Comparison of ENCODE assay signal across 33 mouse cellular contexts in the genomic region with DNA sequence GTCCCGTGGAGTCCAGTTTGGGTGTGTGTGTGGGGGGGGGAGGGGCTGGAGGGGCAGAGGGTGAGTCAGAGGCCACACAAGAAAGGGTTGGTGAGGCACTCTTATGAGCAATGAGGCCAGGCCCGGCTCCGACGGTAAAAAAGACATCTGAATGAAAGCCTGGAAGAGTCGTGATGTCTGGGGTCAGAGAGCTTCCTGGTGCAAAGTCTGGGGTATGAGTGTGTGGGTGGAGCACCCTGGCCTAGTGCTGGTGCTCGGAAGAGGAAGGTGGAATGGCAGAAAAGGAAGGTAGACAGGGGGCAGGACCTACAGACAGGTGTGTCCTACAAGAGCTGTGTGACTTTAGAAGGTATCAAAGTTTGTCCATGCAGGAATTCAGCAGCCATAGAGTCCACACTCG. TPM values are rescaled to one million over a fixed set of nuclear protein-coding genes. Genes with fewer than 3 reads are reported as not detected.
DNase-seq lines count a peak whose midpoint lies in the region; ATAC-seq lines count a peak whose summit lies in the region.
"Had no signal": no experiment of that assay in that cellular context is flagged by ENCODE, and none has a peak within 500 bp of the region (broad histone marks: within the 10 kb centered on the region; RNA-seq: fewer than 3 reads in every experiment).

No protein-coding gene starts in this region.

- no peaks in the 10 kb centered on the region for H3K27me3 ChIP-seq in intestine, embryonic 15.5 days (replicated peaks)
- no peaks in the 10 kb centered on the region for H3K27me3 ChIP-seq in stomach, embryonic 16.5 days (ENCODE audit: control insufficient read depth, insufficient read depth, low read length)

- WGBS in intestine, embryonic 15.5 days = 29% methylated on average over 7 of the region's 7 CpGs
- WGBS in large intestine, adult 2 months = 15% methylated on average over 7 of the region's 7 CpGs
- WGBS in stomach, embryonic 16.5 days = 38% methylated on average over 7 of the region's 7 CpGs

- peak overlapping the region; percentile 6; the same call in 1 of the 2 replicates for H3K4me2 ChIP-seq in intestine, embryonic 15.5 days (replicated peaks)
- H3K4me2 ChIP-seq in stomach, embryonic 16.5 days (ENCODE audit: low read depth, low read length) = no peak overlapping the region
- H3K4me2 ChIP-seq: embryonic facial prominence, embryonic 13.5 days; forebrain, embryonic 13.5 days; heart, embryonic 12.5 days; heart, embryonic 15.5 days; hindbrain, embryonic 13.5 days had no signal

- H3K4me1 ChIP-seq in intestine, embryonic 15.5 days (replicated peaks) = 0 out of 2 replicates have a peak, but pooled peaks cover 7% of the 10 kb centered on the region
- H3K4me1 ChIP-seq in stomach, embryonic 16.5 days (ENCODE audit: control insufficient read depth, insufficient read depth, low read length) = no peaks in the 10 kb centered on the region
- H3K4me1 ChIP-seq: embryonic facial prominence, embryonic 13.5 days; forebrain, embryonic 13.5 days; heart, embryonic 12.5 days; heart, embryonic 15.5 days; hindbrain, embryonic 10.5 days; hindbrain, embryonic 13.5 days had no signal

- peak; percentile 83 for ATAC-seq in intestine, embryonic 15.5 days
- peak; percentile 75; the same call in 1 of the 2 replicates for ATAC-seq in stomach, embryonic 16.5 days (ENCODE audit: insufficient read depth, low FRiP score)
- ATAC-seq: activated CD4-positive, CD25-positive, alpha-beta regulatory T cell, adult 4 months; forebrain, embryonic 13.5 days; forebrain, embryonic 16.5 days; hindbrain, embryonic 16.5 days had no signal

- no peaks in the 10 kb centered on the region for H3K9me3 ChIP-seq in intestine, embryonic 15.5 days
- H3K9me3 ChIP-seq in stomach, embryonic 16.5 days (replicated peaks; ENCODE audit: control insufficient read depth, low read length) = no peaks in the 10 kb centered on the region
- H3K9me3 ChIP-seq: embryonic facial prominence, embryonic 10.5 days; embryonic facial prominence, embryonic 13.5 days; forebrain, embryonic 13.5 days; heart, embryonic 12.5 days; heart, embryonic 15.5 days; hindbrain, embryonic 10.5 days; hindbrain, embryonic 13.5 days had no signal

- peak; percentile 16 for DNase-seq in 3134 (ENCODE audit: extremely low read depth, insufficient read length, low spot score)
- peak; percentile 57 for DNase-seq in large intestine, adult 2 months (ENCODE audit: low read depth, low spot score)
- DNase-seq in spleen, adult 18-20 months = no peak
- no peak for DNase-seq in thymus, adult 18-20 months
- DNase-seq in urinary bladder, postnatal 4 days (ENCODE audit: low spot score in 2 of 2) = no peak
- DNase-seq: adrenal gland, adult 8-10 months; adrenal gland, postnatal 25 days; cerebellum, adult 11-12 months; cerebellum, adult 8-10 months; cerebellum, postnatal 10 days; cerebellum, postnatal 36 days; embryo, embryonic 11 days; gastrocnemius, adult 2 months; gastrocnemius, postnatal 25 days; heart, adult 18-20 months; heart, postnatal 10 days; heart, postnatal 36 days had no signal

- no peak overlapping the region for H3K4me3 ChIP-seq in intestine, embryonic 15.5 days (replicated peaks)
- H3K4me3 ChIP-seq in stomach, embryonic 16.5 days (replicated peaks; ENCODE audit: low read length) = no peak overlapping the region
- H3K4me3 ChIP-seq: embryonic facial prominence, embryonic 10.5 days; embryonic facial prominence, embryonic 13.5 days; erythroblast, embryonic 14.5 days; forebrain, embryonic 13.5 days; gastrocnemius, adult 2 months; heart, embryonic 12.5 days; heart, embryonic 15.5 days; hindbrain, embryonic 10.5 days; hindbrain, embryonic 13.5 days had no signal

- H3K36me3 ChIP-seq in intestine, embryonic 15.5 days = no peaks in the 10 kb centered on the region
- no peaks in the 10 kb centered on the region for H3K36me3 ChIP-seq in stomach, embryonic 16.5 days (ENCODE audit: control insufficient read depth, insufficient read depth, low read length)
- H3K36me3 ChIP-seq: embryonic facial prominence, embryonic 10.5 days; embryonic facial prominence, embryonic 13.5 days; heart, embryonic 12.5 days; heart, embryonic 15.5 days; hindbrain, embryonic 10.5 days; hindbrain, embryonic 13.5 days had no signal

- H3K9ac ChIP-seq in intestine, embryonic 15.5 days = no peak overlapping the region
- no peak overlapping the region for H3K9ac ChIP-seq in stomach, embryonic 16.5 days (ENCODE audit: low read length)
- H3K9ac ChIP-seq: embryonic facial prominence, embryonic 13.5 days; forebrain, embryonic 13.5 days; heart, embryonic 12.5 days; heart, embryonic 15.5 days; hindbrain, embryonic 13.5 days had no signal

- peak overlapping the region; percentile 55 for H3K27ac ChIP-seq in intestine, embryonic 15.5 days
- H3K27ac ChIP-seq in stomach, embryonic 16.5 days (ENCODE audit: low read length) = peak overlapping the region; percentile 29; the same call in 1 of the 2 replicates
- H3K27ac ChIP-seq: embryonic facial prominence, embryonic 10.5 days; embryonic facial prominence, embryonic 13.5 days; forebrain, embryonic 13.5 days; gastrocnemius, adult 2 months; heart, embryonic 15.5 days; hindbrain, embryonic 10.5 days; hindbrain, embryonic 13.5 days had no signal

RNA-seq across cellular contexts. Expression of a gene that starts 20.9 kb away (rescaled TPM):
- 64.3 and 72.9 TPM in 2 replicates for polyA plus RNA-seq in intestine, embryonic 15.5 days (2015; fragmentation: Nextera tagmentation; extraction: Ambion mirVana)
- 409 and 926 TPM in 2 replicates for polyA plus RNA-seq in large intestine, adult 2 months (2012; rRNA removed)
- polyA plus RNA-seq in stomach, embryonic 16.5 days (2015; fragmentation: Nextera tagmentation; extraction: Ambion mirVana) = 16.6 and 23.3 TPM in 2 replicates
- polyA plus RNA-seq: brain, embryonic 14.5 days; erythroblast, embryonic 14.5 days; forebrain, embryonic 13.5 days; forebrain, embryonic 16.5 days had no signal

RNA-seq across cellular contexts. Expression of a gene that starts 34.0 kb away (rescaled TPM):
- polyA plus RNA-seq in intestine, embryonic 15.5 days (2015; fragmentation: Nextera tagmentation; extraction: Ambion mirVana) = 12.2 and 13.1 TPM in 2 replicates
- polyA plus RNA-seq in large intestine, adult 2 months (2012; rRNA removed) = 1.0 and 2.8 TPM in 2 replicates
- 92.1 and 140 TPM in 2 replicates for polyA plus RNA-seq in stomach, embryonic 16.5 days (2015; fragmentation: Nextera tagmentation; extraction: Ambion mirVana)
- polyA plus RNA-seq: activated CD4-positive, CD25-positive, alpha-beta regulatory T cell, adult 4 months; brain, embryonic 14.5 days; cortical plate, adult 2 months; erythroblast, embryonic 14.5 days; forebrain, embryonic 13.5 days; forebrain, embryonic 16.5 days; hindbrain, embryonic 10.5 days had no signal

RNA-seq across cellular contexts. Expression of a gene that starts 36.8 kb away (rescaled TPM):
- not detected in 2 replicates for polyA plus RNA-seq in intestine, embryonic 15.5 days (2015; fragmentation: Nextera tagmentation; extraction: Ambion mirVana)
- 3.9 and 4.5 TPM in 2 replicates for polyA plus RNA-seq in large intestine, adult 2 months (2012; rRNA removed)
- polyA plus RNA-seq in stomach, embryonic 16.5 days (2015; fragmentation: Nextera tagmentation; extraction: Ambion mirVana) = 0.12 and 0.19 TPM in 2 replicates
- polyA plus RNA-seq: activated CD4-positive, CD25-positive, alpha-beta regulatory T cell, adult 4 months; embryonic facial prominence, embryonic 10.5 days; embryonic facial prominence, embryonic 13.5 days; erythroblast, embryonic 14.5 days; forebrain, embryonic 13.5 days; gonadal fat pad, adult 2 months; heart, embryonic 12.5 days; heart, embryonic 15.5 days; hindbrain, embryonic 13.5 days had no signal

Comparison
In these comparisons a context has a peak if more than half of its experiments do, and no peak if none do; other contexts are left out.
1. DNase-seq: peak in 3134 (single experiment) and large intestine, adult 2 months (single experiment); none in spleen, adult 18-20 months (0 of 2), thymus, adult 18-20 months (0 of 2) and urinary bladder, postnatal 4 days (0 of 2).